Mouse (Mus musculus) testis, postnatal 14 days (tissue): ENCODE measurements around the gene Blcap.

Source experiments
- DNase-seq: peaks from one replicate; pipeline ENCODE4 v3.0.0; 2021; ENCODE audit warnings: low spot score

Blcap gene

DNA sequence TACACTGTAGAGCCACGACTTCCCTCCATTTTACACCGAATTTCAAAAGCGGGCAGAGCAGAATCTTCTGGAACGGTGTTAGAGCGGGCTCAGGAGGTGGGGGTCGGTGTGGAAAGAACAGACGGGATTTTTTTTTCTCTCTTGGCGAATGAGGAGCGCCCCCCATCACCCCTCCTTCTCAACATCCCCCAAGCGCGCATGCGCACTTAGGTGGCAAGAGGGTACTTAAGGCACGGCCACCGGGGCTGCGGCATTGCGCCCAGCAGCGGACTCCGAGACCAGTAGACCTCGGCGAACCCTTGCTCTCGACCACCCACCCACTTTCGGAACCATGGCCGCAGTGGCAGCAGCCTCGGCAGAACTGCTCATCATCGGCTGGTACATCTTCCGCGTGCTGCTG, 11.2 kb downstream of the Blcap start, which contains the start of gene Nnat:
Gene Nnat, plus strand, starts transcription at position 221 of the 400 bp plus-strand sequence.
- DNase-seq: peak; percentile 50

DNA sequence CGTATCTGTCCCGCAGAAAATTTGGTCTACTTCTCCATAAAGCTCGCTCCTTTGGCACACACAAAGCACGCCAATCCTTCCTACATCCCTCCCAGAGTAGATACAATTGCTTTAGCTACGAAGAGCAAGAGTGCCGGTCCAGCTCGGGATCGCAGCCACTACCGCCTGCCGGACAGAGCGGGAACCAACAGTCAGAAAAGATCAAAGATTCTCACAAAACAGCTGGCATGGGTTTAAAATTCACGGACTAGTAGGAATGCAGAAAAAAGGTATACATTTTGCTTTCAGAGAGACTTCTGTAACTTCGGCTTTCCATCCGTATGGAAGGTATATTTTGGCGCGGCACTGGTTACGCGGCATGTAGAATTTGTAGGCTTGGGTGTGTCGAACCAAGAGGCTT, 11.6 kb downstream of the Blcap start:
- no peak for DNase-seq

DNA sequence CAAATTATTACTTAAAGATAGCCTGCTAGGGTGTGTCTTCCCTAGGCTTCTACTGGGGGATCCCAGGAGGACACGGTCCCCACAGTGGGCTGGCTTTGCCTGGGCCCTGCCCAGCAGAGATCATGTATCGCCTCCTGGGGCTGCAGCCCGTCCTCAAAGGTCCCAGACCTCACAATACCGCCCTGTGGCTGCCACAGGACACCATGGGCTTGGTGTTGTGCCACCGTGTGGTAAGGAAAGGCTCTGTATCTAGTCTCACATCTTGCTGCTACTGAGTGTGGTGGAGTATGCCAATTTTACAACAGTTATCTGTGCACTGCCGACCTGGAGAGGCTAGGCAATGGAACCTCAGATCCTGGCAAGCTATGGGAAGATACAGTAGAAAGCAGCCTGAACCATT, 12.6 kb downstream of the Blcap start:
- no peak for DNase-seq

DNA sequence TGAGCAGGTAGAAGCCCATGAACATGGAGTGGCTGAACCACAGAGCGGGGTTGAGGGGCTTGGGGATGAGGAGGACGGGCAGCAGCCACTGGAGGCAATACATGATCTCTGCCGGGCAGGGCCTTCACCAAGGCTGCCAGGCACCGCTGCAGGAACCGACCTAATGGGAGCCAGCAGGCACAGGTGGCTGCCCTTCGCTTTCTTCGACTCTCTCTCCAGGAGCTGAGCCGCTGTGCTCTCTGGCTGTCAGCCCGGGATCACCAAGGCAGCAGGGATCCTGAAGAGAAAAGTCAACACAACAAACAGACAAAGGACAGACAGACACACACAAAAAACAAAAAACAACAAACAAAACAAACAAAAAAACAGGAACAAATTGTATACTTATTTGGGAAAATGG, 13.0 kb downstream of the Blcap start:
- DNase-seq: no peak

DNA sequence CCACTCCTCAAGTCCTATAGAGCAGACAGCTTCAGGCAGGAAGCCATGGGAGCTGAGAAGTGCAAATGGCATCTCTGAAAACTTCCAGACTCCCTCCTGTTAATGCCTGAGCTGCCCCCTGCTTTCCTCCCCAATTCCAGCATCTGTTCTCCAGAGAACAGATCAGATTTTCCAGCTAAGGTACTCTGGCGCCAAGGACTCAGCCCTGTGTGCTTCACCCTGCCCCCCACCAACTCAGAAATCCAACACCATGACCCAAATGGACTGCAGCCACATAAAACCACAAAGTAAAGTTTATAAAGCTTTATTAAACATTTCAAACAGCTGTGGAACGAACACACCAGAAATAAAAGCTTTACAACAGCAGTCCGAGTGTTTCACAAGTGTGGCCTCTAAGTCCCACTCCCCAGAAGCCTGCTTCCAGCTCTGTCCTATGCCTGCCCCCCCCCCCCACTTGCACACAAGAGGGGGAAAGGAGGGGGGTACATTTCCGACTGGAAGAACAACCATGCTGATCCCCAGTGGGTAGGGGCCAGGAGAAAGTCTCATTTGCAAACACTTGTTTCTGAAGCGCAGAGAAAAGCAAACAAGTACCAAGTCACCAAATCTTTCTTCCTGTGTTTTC, 14.9 kb downstream of the Blcap start:
- DNase-seq: no peak

DNA sequence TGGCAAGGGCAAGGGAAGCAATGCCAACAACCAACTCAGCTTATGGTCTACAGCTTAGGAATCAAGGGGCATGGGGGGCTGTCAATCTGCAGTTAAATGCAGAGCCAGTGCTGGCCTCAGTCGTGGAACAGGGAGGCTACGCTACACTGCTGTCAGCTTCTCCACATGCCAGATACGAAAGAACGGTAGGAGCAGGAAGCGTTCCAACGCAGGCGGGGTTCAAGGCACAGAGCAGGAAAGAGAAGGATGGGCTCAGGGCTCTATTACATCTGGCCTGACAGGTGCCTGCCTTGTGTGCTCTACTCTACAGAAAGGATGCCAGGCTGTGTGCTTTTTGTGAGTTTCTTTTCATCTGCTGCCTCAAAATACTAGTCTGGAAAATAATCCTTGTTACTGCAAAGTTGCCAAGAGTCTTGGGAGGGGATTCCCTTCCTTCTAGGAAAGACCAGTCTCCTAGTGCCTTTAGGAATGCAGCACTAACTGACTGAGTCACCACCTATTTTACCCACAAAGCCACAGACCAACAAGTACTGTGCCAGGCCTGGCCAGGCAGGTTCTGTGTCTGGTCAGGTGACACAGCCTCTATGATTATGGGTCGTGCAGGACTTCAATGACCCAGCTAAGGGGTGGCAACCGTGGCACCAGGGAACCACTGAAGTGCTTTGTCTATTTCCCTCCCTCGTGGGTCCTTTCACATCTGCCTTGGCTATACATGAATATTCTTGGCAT, 18.8 kb downstream of the Blcap start:
- DNase-seq: no peak

DNA sequence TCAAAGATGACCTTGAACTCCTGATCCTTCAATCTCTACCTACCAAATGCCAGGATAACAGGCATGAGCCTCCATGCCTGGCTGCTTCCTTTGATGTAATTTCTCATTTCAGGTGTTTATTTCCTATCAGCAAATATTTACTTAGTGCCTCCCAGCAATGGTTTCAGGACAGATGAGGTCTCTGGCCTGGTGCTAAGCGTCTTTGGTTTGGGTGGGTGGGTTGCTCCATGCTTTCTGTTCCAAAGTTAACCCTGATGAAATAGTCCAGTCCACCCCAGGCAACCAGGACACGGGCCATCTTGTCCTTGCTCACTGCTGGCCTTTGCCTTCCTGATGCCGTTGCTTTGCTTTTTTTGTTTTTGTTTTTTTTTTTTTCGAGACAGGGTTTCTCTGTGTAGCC, 20.8 kb downstream of the Blcap start:
- DNase-seq: no peak

DNA sequence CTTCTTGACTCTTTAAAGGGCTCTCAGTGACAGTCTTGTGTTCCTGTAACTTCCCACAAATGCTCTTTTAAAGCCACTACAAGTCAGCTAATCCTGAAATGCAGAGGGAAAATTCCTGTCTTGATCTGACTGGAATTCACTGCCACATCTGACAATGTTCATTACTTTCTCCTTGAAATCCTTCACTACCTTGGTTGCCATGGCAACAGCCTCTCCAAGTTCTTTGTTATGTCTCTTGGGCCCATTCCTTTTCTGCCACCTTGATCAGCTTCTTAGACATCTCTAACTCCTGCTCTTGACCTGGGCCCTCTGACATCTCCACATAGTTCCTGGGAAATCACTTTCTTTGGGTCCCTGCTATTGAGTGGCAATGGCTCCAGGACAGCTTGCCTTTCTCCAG, 24.4 kb downstream of the Blcap start:
- no peak for DNase-seq

DNA sequence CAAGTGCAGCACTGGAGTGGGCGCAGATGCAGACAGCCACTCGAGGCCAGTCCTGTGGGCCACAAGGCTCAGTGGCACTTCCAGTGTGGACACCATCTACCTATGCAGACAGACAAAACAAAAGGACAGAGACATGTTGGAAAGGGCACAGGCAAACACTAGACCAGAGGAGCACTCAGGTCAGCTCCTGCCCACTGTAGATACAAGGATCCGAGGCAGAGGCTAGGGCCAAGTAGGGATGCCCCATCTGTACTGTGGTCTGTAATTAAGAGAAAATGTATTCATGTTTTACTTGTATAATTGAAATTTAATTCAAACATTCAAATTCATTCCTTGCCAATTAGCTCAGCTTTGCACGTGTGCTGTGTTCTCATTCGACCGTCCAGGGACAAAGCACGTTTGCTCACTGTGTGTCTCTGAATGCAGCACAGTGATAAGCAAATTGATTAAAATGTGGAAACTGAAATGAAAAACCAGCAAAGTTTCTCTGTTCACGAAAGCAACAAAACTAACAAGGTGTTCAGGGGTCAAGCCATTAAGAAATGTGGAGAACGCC, 26.7 kb downstream of the Blcap start:
- no peak for DNase-seq

DNA sequence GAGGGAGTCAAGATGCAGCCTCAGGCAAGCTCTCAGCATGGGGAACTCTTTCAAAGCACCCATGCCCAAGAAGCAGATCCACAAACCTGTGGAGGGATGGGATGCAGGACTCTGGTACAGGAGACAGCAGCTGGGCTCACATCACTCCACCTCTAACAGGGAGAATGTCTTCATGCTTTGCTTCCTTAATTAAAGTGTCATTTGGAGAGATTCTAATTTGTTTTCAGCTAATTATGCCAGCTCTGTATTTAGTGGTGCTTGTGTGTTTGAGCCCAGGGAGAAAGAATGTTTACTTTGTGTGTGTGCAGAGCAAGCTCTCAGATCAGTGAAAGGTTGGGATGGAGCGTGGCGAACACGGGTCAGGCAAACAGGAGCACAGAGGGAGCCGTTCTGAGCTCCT, 28.7 kb downstream of the Blcap start:
- DNase-seq: no peak

DNA sequence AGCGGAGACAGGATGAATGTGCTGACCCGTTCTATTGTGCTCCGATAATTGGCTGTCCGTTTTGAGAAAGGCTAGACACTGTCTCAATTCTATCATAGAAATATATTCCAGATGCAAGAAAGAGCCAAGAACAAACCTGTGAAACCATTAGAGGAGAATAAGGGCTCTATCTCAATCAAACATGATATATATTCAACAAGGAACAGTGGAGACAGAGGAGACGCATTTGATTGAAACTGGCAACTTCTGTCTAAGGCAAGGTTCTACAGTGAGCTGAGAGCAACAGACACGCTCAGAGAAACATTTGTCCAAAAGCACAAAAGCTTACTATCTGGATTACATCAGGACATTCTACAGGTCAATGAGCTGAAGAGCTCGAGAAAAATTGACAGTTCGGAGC, 29.4 kb downstream of the Blcap start:
- DNase-seq: no peak

DNA sequence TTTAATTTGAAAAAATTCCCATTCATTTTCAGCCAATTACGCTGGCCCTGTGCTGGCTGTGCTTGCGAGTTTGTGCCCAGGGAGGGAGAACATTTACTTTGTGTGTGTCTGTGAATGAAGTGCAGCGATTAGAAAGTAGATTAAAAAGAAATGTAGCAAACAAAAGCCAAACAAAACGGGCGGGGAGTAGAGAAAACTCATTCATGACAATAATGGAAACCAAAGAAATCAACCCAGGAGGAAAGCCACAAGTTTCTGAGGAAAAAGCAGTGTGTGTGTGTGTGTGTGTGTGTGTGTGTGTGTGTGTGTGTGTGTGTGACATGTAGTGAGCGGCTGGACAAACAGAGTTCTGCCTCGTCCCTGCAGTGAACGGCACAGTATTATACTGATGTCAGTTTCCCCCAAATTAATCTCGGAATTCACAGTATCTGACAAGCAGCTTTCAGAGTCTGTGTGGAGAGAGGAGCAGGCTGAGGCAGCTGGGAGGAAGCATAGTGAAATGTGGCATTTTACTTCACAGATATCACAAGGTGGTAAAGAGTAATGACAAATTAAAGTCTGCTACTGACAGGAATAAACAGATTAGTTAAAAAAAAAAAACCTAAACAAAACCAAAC, 30.0 kb downstream of the Blcap start:
- no peak for DNase-seq

DNA sequence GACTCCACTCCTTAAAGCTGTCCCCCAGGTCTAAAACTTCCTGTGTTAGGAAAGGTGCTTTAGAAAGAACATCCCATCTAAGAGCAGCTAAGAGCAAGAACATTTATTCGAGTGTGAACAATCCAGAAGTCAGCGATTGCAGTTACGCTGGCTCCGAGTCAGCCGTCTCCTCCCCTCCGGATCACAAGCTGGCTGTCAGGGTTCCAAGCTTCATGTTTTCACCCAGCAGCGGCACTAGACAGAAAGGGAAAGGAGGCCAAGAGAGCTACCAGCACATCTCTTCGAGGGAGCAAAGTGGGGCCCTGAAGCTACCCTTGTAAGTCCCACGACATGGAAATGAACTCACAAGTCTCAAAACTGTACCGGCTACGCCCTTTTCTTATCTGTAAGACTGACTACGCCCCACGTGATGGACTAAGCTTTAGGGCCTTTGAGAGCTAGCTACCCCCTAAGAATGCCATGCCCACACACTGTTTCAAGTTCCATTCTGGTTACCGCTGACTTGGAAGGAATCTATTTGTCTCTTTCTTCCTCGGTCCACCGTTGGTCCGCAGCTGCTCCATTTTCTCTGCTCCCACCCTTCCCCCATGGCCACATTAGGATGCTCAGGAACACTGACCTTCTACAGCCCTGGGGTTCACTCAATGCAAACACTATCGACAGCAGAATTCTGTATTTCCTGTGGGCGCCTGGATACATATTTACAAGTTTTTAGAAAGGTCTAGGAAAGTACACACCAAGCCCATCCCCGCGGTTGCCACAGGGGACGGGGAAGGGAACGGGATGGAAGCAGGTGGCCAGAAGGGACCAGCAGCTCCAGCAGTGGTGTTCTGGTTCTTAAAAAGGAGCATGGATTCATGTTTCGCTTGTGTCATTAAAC, 30.8 kb downstream of the Blcap start:
- no peak for DNase-seq

DNA sequence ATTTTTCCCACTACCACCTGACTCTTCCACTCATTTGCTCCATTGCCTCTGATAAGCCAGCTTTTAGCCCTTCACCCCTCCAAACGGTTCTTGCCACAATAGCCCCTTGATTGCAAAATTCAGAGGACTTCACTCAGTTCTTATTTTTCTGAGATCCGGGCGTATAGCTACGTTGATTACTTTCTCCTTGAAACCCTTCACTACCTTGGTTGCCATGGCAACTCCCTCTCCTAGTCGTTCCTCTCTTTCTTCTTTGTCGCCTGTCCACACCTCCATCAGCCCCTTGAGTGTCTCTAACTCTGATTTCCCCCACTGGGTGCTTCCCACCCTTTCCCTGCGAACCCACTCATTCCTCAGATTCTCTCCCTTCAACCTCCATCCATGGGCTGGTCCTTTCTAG, 34.0 kb downstream of the Blcap start:
- no peak for DNase-seq

DNA sequence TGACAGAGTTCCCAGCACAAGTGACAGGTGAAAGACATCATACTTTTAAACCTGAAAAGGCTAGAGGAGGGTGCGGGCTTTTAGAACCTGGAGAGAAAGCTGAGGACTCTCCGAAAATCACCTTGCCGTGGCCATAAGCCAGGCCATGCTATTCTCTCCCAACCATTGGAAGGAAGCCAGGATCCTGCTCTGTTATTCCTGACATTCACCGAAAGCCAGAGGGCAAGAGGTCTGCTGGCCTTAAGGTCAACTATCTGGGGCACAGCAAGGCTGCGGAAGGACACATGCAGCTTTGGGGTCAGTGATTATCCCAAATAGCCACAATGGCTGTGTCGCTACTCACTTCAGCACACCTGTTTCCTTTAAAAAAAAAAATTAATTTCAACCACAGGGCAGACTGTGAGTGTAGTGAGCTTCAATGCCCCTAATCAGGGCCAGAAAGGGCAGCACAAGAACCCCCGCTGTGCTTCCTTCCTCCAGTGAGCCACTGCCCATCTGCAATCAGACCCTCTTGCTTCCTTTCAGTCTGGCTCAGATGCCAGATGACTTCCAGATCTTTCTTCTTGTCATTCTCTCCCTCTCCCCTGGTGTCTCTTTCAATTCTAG, 34.5 kb downstream of the Blcap start:
- no peak for DNase-seq

DNA sequence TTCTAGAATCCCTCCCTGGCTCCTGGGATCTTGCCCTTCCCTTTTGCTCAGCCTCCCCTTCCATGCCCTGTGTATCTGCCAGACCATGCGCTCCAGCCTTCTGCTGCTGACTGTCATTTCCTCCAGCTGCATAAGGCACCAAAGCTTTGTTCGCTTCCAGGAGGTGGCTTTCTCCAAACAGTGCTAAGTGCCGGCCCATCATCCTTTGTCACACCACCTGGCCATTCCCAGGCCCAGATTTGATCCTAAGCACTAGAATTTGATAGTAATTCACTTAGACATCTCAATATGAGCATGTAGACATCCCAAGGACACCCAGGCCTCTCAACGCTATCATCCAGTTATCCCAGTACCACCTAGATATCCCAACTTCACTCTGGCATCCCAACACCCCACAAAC, 36.9 kb downstream of the Blcap start:
- DNase-seq: no peak

DNA sequence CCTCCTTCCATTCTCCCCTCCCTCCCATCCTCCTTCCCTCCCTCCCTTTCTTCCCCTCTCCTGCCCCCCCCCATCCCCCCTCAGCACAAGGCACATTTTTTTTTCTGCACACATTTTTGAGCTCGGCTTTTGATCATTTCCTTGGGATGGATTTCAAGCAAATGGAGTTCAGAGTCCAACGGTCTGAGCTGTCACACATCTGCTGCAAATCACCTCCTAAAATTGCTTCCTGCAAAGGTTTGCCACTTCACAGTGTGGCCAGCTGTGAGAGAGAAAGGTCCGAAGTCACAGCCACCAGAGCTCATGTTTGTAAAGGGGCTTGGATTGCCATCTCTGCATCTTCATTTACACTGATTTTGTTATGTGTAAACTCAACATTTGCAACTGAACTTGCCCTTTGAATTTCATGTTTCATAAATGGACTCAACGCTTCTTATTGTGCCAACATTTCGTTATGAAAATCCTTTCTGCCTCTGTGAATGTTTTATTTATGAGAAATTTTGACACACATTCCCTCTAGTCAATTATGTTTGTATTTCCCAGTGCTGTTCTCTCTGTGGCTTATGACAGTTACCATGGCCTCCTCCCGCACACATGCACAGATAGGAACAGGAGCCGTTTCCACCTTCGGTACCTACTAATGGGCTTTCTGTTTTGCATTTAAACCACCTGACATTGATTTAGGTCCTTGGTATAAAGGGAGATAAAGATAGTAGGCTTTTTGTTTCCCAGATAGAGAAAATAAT, 39.2 kb downstream of the Blcap start:
- DNase-seq: no peak

DNA sequence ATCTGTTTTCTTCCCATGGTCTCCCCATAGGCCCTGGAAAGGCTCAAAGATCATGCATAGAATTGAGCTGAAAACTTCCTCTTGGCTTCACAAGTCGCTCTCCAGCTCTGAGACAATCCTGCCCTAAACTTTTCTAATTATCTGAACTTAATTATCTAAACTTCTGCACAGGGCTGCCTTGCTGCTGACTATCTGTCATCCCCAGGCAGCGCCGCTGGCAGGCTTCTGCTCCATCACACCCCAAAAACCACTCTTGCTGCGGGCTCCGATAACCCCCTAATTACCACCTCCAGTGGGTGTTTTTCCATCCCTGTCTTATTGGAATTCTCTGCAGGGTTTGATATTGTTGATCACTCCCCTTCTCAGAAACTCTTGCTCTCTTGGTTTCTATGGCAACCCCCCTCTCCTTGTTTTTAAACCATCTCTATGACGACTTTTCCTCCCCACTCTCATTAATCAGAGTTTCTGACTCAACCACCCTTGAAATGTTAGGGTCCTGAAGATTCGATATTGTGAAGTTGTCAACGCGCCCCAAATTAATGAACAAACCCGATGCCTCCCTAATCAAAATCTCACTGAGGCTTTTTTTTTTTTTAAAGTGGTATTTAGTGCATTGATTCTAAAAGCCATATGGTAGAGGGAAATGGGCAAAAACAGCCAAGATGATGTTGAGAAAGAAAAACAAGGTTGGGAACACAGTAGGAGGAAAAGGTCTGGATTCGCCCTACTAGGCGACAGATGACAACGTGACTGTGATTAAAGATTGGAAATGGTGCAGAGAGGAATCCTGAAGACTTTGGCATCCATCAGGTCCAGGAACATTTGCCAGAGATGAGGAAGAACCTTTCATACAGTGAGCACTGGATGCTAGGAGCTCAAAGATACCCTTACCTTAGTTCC, 40.8 kb downstream of the Blcap start:
- no peak for DNase-seq

DNA sequence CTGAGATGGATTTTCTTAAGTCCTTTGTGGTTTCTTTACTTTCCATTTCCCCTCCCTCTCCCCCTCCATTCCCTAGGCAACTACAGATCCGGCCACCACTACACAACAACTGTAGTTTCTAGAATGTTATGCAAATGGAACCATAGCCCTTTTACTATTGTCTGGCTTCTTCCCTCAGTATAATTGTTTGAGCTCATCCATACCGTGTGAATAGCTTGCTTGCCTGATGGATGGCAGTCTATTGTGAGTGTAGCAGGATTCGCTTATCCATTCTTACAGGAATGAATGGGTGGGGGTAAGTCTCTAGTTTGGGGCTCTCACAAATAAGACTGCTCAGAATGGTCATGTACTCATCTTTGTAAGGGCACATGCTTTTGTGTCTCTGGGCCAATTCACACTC, 48.5 kb downstream of the Blcap start:
- DNase-seq: no peak

DNA sequence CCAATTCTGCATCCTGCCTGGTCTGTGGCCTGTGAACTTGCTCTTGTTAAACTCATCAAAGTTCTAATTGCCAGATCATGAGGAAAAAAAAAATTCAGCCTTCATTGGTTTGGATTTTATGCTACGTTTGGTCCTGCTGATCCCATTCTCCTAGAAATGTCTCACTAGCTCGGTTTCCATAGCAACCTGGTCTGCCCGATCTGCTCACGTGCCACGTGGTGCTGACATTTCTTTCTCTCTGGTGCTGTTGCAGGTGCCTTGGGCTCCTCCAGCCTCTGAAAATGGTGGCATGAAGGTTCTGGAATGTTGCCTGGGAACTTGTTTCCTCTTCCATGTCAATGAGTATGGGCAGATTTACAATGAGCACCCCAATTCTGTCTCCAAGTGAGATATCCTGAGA, 50.6 kb downstream of the Blcap start:
- no peak for DNase-seq
